Mouse (Mus musculus): ENCODE measurements around the gene Ltbp1. TPM values are rescaled to one million over a fixed set of nuclear protein-coding genes. Genes with fewer than 3 reads are reported as not detected.
"Not testable (repeated sequence)": the region's sequence is repeated elsewhere in the genome, so short reads cannot be mapped to it uniquely, and the experiment has no call there.

The Ltbp1 gene
- polyA plus RNA-seq, 1 experiment from 2014 or later: 2.9 TPM

- H3K27ac ChIP-seq: no peak overlapping the region
- no peaks in the 10 kb centered on the region for H3K27me3 ChIP-seq
- ATAC-seq (ENCODE audit: low read depth): no peak
- no peak overlapping the region for H3K4me2 ChIP-seq
- no peak for DNase-seq
- no peak overlapping the region for H3K9ac ChIP-seq
- H3K9me3 ChIP-seq (replicated peaks): no peaks in the 10 kb centered on the region
- no peak overlapping the region for H3K4me3 ChIP-seq (replicated peaks)
- WGBS (ENCODE audit: insufficient replicate concordance): 52% methylated on average over 6 of the region's 6 CpGs
- no peaks in the 10 kb centered on the region for H3K36me3 ChIP-seq
- 0 out of 2 replicates have a peak, but pooled peaks cover 8% of the 10 kb centered on the region for H3K4me1 ChIP-seq (replicated peaks)
These were observed 114.7 kb downstream of the Ltbp1 start for GRCm38 (mm10) chr17:75120071-75120470.

GRCm38 (mm10) chr17:75122584-75123282, 117.4 kb downstream of the Ltbp1 start:
- Histone ChIP-seq H3K4me3 (replicated peaks) (no peak overlapping the region), H3K9me3 (replicated peaks) (no peaks in the 10 kb centered on the region), H3K9ac (no peak overlapping the region), H3K4me1 (replicated peaks) (0 out of 2 replicates have a peak, but pooled peaks cover 8% of the 10 kb centered on the region), H3K27me3 (no peaks in the 10 kb centered on the region), H3K36me3 (no peaks in the 10 kb centered on the region), H3K4me2 (no peak overlapping the region), H3K27ac (no peak overlapping the region)
- no peak for ATAC-seq (ENCODE audit: low read depth)
- no peak for DNase-seq
- 67% methylated on average over 8 of the region's 8 CpGs for WGBS (ENCODE audit: insufficient replicate concordance)

- DNase-seq (no peak), ATAC-seq (ENCODE audit: low read depth) (0 out of 2 replicates have a peak, but pooled peaks have one; percentile 36)
- Histone ChIP-seq H3K36me3 (no peaks in the 10 kb centered on the region), H3K27ac (no peak overlapping the region), H3K4me1 (replicated peaks) (no peaks in the 10 kb centered on the region), H3K4me3 (replicated peaks) (no peak overlapping the region), H3K27me3 (no peaks in the 10 kb centered on the region), H3K9me3 (replicated peaks) (no peaks in the 10 kb centered on the region), H3K4me2 (no peak overlapping the region), H3K9ac (no peak overlapping the region)
- WGBS (ENCODE audit: insufficient replicate concordance): 29% methylated on average over 8 of the region's 8 CpGs
These were observed 123.1 kb downstream of the Ltbp1 start for GRCm38 (mm10) chr17:75128337-75128935.

- 63% methylated on average over 4 of the region's 4 CpGs for WGBS (ENCODE audit: insufficient replicate concordance)
- H3K36me3 ChIP-seq: no peaks in the 10 kb centered on the region
- no peak for ATAC-seq (ENCODE audit: low read depth)
These were observed 128.6 kb downstream of the Ltbp1 start for GRCm38 (mm10) chr17:75133983-75134382.

GRCm38 (mm10) chr17:75139731-75140130, 134.4 kb downstream of the Ltbp1 start:
- WGBS (ENCODE audit: insufficient replicate concordance): 36% methylated on average over 2 of the region's 2 CpGs
- peaks cover 22% of the 10 kb centered on the region for H3K4me1 ChIP-seq (replicated peaks)
- no peak overlapping the region for H3K27ac ChIP-seq
- no peaks in the 10 kb centered on the region for H3K9me3 ChIP-seq (replicated peaks)
- ATAC-seq (ENCODE audit: low read depth) (no peak), DNase-seq (no peak)
- H3K4me3 ChIP-seq (replicated peaks): no peak overlapping the region
- no peak overlapping the region for H3K4me2 ChIP-seq
- H3K9ac ChIP-seq: no peak overlapping the region
- no peaks in the 10 kb centered on the region for H3K27me3 ChIP-seq
- H3K36me3 ChIP-seq: no peaks in the 10 kb centered on the region

More at GRCm38 (mm10) chr17:75133983-75134382, 128.6 kb downstream of the Ltbp1 start:
- Histone ChIP-seq H3K9ac (no peak overlapping the region), H3K27me3 (no peaks in the 10 kb centered on the region), H3K4me3 (replicated peaks) (no peak overlapping the region), H3K9me3 (replicated peaks) (no peaks in the 10 kb centered on the region), H3K4me1 (replicated peaks) (no peaks in the 10 kb centered on the region), H3K27ac (no peak overlapping the region), H3K4me2 (no peak overlapping the region)
- DNase-seq: no peak

GRCm38 (mm10) chr17:75142845-75143244, 137.5 kb downstream of the Ltbp1 start:
- WGBS (ENCODE audit: insufficient replicate concordance): 12% methylated on average over 7 of the region's 7 CpGs
- not testable (repeated sequence) for H3K9me3 ChIP-seq (replicated peaks); H3K4me3 ChIP-seq (replicated peaks); H3K27me3 ChIP-seq; DNase-seq; H3K9ac ChIP-seq; H3K36me3 ChIP-seq
- Histone ChIP-seq H3K4me1 (replicated peaks) (peaks cover 22% of the 10 kb centered on the region), H3K27ac (peak overlapping the region; percentile 50), H3K4me2 (peak overlapping the region; percentile 23; the same call in 1 of the 2 replicates)
- ATAC-seq (ENCODE audit: low read depth): peak; percentile 79

- Histone ChIP-seq H3K9me3 (replicated peaks) (no peaks in the 10 kb centered on the region), H3K4me3 (replicated peaks) (no peak overlapping the region), H3K36me3 (no peaks in the 10 kb centered on the region), H3K4me1 (replicated peaks) (peaks cover 22% of the 10 kb centered on the region), H3K27me3 (no peaks in the 10 kb centered on the region), H3K27ac (no peak overlapping the region), H3K4me2 (no peak overlapping the region), H3K9ac (no peak overlapping the region)
- DNase-seq (no peak), ATAC-seq (ENCODE audit: low read depth) (no peak)
- 75% methylated on average over 6 of the region's 6 CpGs for WGBS (ENCODE audit: insufficient replicate concordance)
These were observed 138.6 kb downstream of the Ltbp1 start for GRCm38 (mm10) chr17:75143927-75144326.

GRCm38 (mm10) chr17:75147218-75147617, 141.8 kb downstream of the Ltbp1 start:
- Histone ChIP-seq H3K4me3 (replicated peaks) (no peak overlapping the region), H3K36me3 (no peaks in the 10 kb centered on the region), H3K4me2 (no peak overlapping the region), H3K9me3 (replicated peaks) (no peaks in the 10 kb centered on the region), H3K9ac (no peak overlapping the region), H3K27me3 (no peaks in the 10 kb centered on the region), H3K4me1 (replicated peaks) (peaks cover 14% of the 10 kb centered on the region), H3K27ac (no peak overlapping the region)
- 58% methylated on average over 4 of the region's 4 CpGs for WGBS (ENCODE audit: insufficient replicate concordance)
- ATAC-seq (ENCODE audit: low read depth) (no peak), DNase-seq (no peak)

GRCm38 (mm10) chr17:75151800-75152199, 146.4 kb downstream of the Ltbp1 start:
- Histone ChIP-seq H3K27me3 (no peaks in the 10 kb centered on the region), H3K9ac (no peak overlapping the region), H3K9me3 (replicated peaks) (no peaks in the 10 kb centered on the region), H3K27ac (no peak overlapping the region), H3K4me1 (replicated peaks) (no peaks in the 10 kb centered on the region), H3K36me3 (no peaks in the 10 kb centered on the region), H3K4me3 (replicated peaks) (no peak overlapping the region), H3K4me2 (no peak overlapping the region)
- no peak for DNase-seq
- no peak for ATAC-seq (ENCODE audit: low read depth)
- 69% methylated on average over 9 of the region's 9 CpGs for WGBS (ENCODE audit: insufficient replicate concordance)

- H3K4me3 ChIP-seq (replicated peaks): no peak overlapping the region
- H3K9ac ChIP-seq: no peak overlapping the region
- H3K27me3 ChIP-seq: no peaks in the 10 kb centered on the region
- no peaks in the 10 kb centered on the region for H3K9me3 ChIP-seq (replicated peaks)
- no peaks in the 10 kb centered on the region for H3K4me1 ChIP-seq (replicated peaks)
- no peak for ATAC-seq (ENCODE audit: low read depth)
- no peak overlapping the region for H3K4me2 ChIP-seq
- WGBS (ENCODE audit: insufficient replicate concordance): 58% methylated on average over 6 of the region's 6 CpGs
- no peak for DNase-seq
- no peaks in the 10 kb centered on the region for H3K36me3 ChIP-seq
- H3K27ac ChIP-seq: no peak overlapping the region
These were observed 147.7 kb downstream of the Ltbp1 start for GRCm38 (mm10) chr17:75153088-75153487.

- DNase-seq (no peak), ATAC-seq (ENCODE audit: low read depth) (no peak)
These were observed 153.0 kb downstream of the Ltbp1 start for GRCm38 (mm10) chr17:75158385-75158784.

More at GRCm38 (mm10) chr17:75158385-75158784, 153.0 kb downstream of the Ltbp1 start:
- H3K36me3 ChIP-seq: no peaks in the 10 kb centered on the region
- H3K9me3 ChIP-seq (replicated peaks): no peaks in the 10 kb centered on the region
- H3K4me1 ChIP-seq (replicated peaks): peaks cover 16% of the 10 kb centered on the region
- H3K4me3 ChIP-seq (replicated peaks): no peak overlapping the region
- no peak overlapping the region for H3K27ac ChIP-seq
- 74% methylated on average over 6 of the region's 6 CpGs for WGBS (ENCODE audit: insufficient replicate concordance)
- no peaks in the 10 kb centered on the region for H3K27me3 ChIP-seq
- H3K9ac ChIP-seq: no peak overlapping the region
- no peak overlapping the region for H3K4me2 ChIP-seq

Measured in liver, embryonic 13.5 days (tissue).